Mouse (Mus musculus) intestine, postnatal 0 days (tissue): ENCODE results near the gene Prrt1. TPM values are rescaled to one million over a fixed set of nuclear protein-coding genes. Genes with fewer than 3 reads are reported as not detected.

ENCODE experiments used
- ATAC-seq: fragments of 200-750 bp; cut with Nextera tagmentation; 2 replicates; pipeline ENCODE4 v1.8.0; 2017; ENCODE audit warnings: mild to moderate bottlenecking, moderate TSS enrichment, moderate library complexity
- H3K27ac ChIP-seq: fragments of 300-500 bp; sonication (generic); 2 replicates; pipeline ENCODE4 v1.5.1; 2014; ENCODE audit warnings: mild to moderate bottlenecking, low read depth, low read length, moderate library complexity
- H3K27me3 ChIP-seq: fragments of 300-500 bp; sonication (generic); replicated peaks from 2 replicates; pipeline ENCODE4 v1.6.1; 2014; ENCODE audit warnings: low read length, mixed read lengths; ENCODE audit not compliant: control insufficient read depth, insufficient read depth
- H3K36me3 ChIP-seq: fragments of 300-500 bp; sonication (generic); 2 replicates; pipeline ENCODE4 v1.6.1; 2014; ENCODE audit warnings: mild to moderate bottlenecking, moderate library complexity; ENCODE audit not compliant: control insufficient read depth, insufficient read depth
- H3K4me1 ChIP-seq: fragments of 300-500 bp; sonication (generic); replicated peaks from 2 replicates; pipeline ENCODE4 v1.6.1; 2014; ENCODE audit warnings: antibody characterized with exemption, low read length, mixed read lengths; ENCODE audit not compliant: control insufficient read depth, insufficient read depth
- H3K4me2 ChIP-seq: fragments of 300-500 bp; sonication (generic); replicated peaks from 2 replicates; pipeline ENCODE4 v1.6.1; 2014; ENCODE audit warnings: low read depth, mild to moderate bottlenecking, moderate library complexity
- H3K4me3 ChIP-seq: fragments of 300-500 bp; sonication (generic); 2 replicates; pipeline ENCODE4 v1.5.1; 2014; ENCODE audit warnings: low read depth, low read length
- H3K9ac ChIP-seq: fragments of 300-500 bp; sonication (generic); 2 replicates; pipeline ENCODE4 v1.6.1; 2014; ENCODE audit warnings: mild to moderate bottlenecking, low read depth, low read length
- H3K9me3 ChIP-seq: fragments of 300-500 bp; sonication (generic); 2 replicates; pipeline ENCODE4 v1.6.1; 2016; ENCODE audit warnings: mixed run types; ENCODE audit not compliant: control insufficient read depth
- CTCF ChIP-seq: sonication (generic); IDR thresholded peaks from 2 replicates; pipeline ENCODE4 v1.5.1; 2016; ENCODE audit warnings: low read depth, mild to moderate bottlenecking, control low read depth, antibody characterized with exemption, moderate library complexity
- WGBS: fragments of 180-500 bp; shearing (Covaris S2); extraction: QIAGEN DNeasy Blood & Tissue Kit; methylation state at CpG from one replicate; pipeline ENCODE4 v1.1.7; 2014; 5-methylcytosine and 5-hydroxymethylcytosine counted together
- polyA plus RNA-seq: library from polyadenylated mRNA; unstranded; fragments of >200 nt; fragmentation: Nextera tagmentation; extraction: Ambion mirVana; gene quantifications from 2 replicates; pipeline ENCODE4 v1.2.1, GENCODE M21; 2015

Gene Prrt1
- 0.27 and 0.47 TPM in 2 replicates for polyA plus RNA-seq

DNA sequence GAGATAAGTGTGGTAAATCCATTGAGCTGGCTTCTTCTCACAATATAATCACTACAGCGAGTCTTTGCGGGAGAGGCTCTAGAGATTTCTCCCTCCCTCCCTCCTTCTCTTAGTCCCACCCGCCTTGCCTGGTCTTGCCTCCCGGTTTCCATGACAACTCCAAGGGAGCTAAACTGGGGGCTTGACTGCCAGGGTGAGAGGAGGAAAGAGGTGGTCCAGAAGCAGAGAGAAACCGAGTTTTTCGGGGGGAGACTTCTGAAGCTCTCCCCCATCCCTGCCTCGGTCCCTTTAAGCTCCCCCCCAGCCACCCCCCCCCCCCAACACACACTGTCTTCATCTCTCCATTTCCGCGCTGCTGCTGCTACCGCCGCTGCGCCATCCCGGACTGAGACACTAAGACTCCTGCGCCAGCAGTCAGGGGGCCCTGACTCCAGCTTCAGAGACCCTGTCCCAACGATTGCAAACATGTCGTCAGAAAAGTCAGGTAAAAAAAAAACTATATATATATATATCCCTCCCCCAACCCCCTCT, at the start of gene Prrt1:
Gene Prrt1 (plus strand): TSS at position 313 of the 531 bp plus-strand sequence.
- Histone ChIP-seq H3K4me3 (peak within 1 kb of the TSS; percentile 66), H3K4me1 (peaks cover 9% of the 10 kb centered on the region), H3K27ac (peak within 1 kb of the TSS; percentile 87; the same call in 1 of the 2 replicates), H3K4me2 (peak within 1 kb of the TSS; percentile 95), H3K9ac (peak within 1 kb of the TSS; percentile 65; the same call in 1 of the 2 replicates), H3K36me3 (no peaks in the 10 kb centered on the region), H3K27me3 (peaks cover 16% of the 10 kb centered on the region), H3K9me3 (no peaks in the 10 kb centered on the region)
- TF ChIP-seq CTCF, result no peak
- 28% methylated on average over 16 of the region's 16 CpGs for WGBS
- no peak for ATAC-seq

DNA sequence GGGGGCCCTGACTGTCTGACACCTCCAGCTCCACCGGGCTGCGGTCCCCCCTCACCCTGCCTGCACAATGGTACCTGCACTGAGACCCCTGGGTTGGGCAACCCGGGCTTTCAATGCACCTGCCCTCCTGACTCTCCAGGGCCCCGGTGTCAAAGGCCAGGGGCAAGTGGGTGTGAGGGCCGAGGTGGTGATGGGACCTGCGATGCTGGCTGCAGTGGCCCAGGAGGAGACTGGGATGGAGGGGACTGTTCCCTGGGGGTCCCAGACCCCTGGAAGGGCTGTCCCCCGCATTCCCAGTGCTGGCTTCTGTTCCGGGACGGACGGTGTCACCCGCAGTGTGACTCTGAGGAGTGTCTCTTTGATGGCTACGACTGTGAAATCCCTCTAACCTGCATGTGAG, 46.8 kb upstream of the Prrt1 start:
- no peak for TF ChIP-seq CTCF
- no peak overlapping the region for H3K9ac ChIP-seq
- ATAC-seq, result no peak
- H3K4me2 ChIP-seq, result no peak overlapping the region
- H3K27me3 ChIP-seq, result no peaks in the 10 kb centered on the region
- 84% methylated on average over 12 of the region's 12 CpGs for WGBS
- no peaks in the 10 kb centered on the region for H3K36me3 ChIP-seq
- H3K4me3 ChIP-seq, result no peak overlapping the region
- no peak overlapping the region for H3K27ac ChIP-seq
- no peaks in the 10 kb centered on the region for H3K4me1 ChIP-seq
- no peaks in the 10 kb centered on the region for H3K9me3 ChIP-seq

DNA sequence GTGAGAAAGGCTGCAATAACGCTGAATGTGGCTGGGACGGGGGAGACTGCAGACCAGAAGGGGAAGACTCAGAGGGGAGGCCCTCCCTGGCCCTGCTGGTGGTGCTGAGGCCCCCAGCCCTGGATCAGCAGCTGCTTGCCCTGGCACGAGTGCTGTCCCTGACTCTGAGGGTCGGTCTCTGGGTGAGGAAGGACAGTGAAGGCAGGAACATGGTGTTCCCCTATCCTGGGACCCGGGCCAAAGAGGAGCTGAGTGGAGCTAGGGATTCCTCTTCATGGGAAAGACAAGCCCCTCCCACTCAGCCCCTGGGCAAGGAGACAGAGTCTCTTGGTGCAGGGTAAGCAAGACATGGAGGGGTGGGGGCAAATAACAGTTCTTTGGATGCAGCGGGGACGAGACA, 45.9 kb upstream of the Prrt1 start:
- Histone ChIP-seq H3K27me3 (no peaks in the 10 kb centered on the region), H3K9ac (no peak overlapping the region), H3K4me3 (no peak overlapping the region), H3K27ac (no peak overlapping the region), H3K36me3 (no peaks in the 10 kb centered on the region), H3K4me2 (no peak overlapping the region), H3K4me1 (peaks cover 6% of the 10 kb centered on the region; the same call in 1 of the 2 replicates), H3K9me3 (no peaks in the 10 kb centered on the region)
- 59% methylated on average over 7 of the region's 7 CpGs for WGBS
- no peak for ATAC-seq
- TF ChIP-seq CTCF, result no peak

DNA sequence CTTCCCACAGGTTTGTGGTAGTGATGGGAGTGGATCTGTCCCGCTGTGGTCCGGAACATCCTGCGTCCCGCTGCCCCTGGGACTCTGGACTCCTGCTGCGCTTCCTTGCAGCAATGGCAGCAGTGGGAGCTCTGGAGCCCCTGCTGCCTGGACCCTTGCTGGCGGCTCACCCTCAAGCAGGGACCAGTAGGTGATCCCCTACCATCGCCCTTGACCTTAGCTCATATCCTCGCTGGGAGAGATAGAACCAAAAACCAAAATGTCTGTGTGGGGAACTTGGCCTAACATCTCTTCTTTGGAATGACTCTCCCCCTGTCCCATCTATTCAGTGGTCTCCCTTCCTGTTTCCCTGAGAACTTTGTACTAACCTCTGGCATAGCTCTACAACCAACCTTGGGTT, 45.5 kb upstream of the Prrt1 start:
- Histone ChIP-seq H3K27ac (no peak overlapping the region), H3K27me3 (no peaks in the 10 kb centered on the region), H3K4me1 (peaks cover 6% of the 10 kb centered on the region; the same call in 1 of the 2 replicates), H3K36me3 (no peaks in the 10 kb centered on the region), H3K9ac (no peak overlapping the region), H3K9me3 (no peaks in the 10 kb centered on the region), H3K4me2 (no peak overlapping the region), H3K4me3 (no peak overlapping the region)
- ATAC-seq, result no peak
- no peak for TF ChIP-seq CTCF
- 93% methylated on average over 8 of the region's 8 CpGs for WGBS

DNA sequence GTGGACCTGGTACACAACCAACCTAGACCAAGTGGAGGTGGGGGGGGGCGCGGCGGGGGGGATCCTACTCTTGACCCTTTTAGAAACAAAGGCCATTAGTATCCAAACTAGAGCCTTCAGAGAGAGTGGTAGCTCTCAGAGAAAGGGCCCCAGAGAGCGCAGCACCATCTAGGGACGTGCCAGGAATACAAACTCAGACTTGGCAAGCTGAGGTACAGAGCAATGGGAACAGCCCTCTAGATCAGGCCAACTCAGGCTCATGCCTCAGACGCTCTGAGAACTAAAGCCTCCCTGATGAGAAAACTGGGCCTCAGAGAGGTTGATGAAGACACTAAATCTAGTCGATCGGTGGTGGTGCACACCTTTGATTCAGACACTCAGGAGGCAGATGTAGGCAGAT, 44.2 kb upstream of the Prrt1 start:
- no peak overlapping the region for H3K4me2 ChIP-seq
- H3K4me3 ChIP-seq, result no peak overlapping the region
- TF ChIP-seq CTCF, result no peak

DNA sequence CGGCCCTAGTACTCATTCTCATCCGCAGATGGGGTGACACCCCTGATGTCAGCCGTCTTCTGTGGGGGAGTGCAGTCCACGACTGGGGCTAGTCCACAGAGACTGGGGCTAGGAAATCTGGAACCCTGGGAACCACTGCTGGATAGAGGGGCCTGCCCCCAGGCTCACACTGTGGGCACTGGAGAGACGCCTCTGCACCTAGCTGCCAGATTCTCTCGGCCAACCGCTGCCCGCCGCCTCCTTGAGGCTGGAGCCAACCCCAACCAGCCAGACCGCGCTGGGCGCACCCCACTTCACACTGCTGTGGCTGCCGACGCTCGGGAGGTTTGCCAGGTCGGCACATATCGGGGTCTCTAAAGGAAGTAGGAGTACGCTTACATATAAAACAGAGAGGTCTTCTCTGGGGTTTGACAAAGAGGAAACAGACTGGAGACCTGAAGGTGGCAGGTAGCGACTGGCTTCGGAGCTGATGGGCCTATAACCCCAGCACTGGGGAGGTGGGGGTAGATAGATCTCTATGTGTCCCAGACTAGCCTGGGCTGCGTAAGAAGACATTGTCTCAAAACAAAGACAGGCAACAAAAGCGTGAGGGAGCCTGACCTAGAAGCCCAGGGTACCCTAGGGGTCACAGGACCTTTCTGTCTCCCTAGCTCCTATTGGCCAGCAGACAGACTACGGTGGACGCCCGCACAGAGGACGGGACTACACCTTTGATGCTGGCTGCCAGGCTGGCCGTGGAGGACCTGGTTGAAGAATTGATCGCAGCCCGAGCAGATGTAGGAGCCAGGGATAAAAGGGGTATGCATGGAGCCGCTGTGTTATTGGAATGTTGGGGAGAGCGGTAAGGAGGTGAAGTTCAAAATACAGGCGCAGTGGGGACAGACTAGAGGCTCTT, 43.2 kb upstream of the Prrt1 start:
- H3K4me3 ChIP-seq, result peak overlapping the region; percentile 58
- no peak overlapping the region for H3K27ac ChIP-seq
- no peak for ATAC-seq
- no peaks in the 10 kb centered on the region for H3K36me3 ChIP-seq
- H3K9me3 ChIP-seq, result no peaks in the 10 kb centered on the region
- H3K4me2 ChIP-seq, result peak overlapping the region; percentile 99
- H3K27me3 ChIP-seq, result no peaks in the 10 kb centered on the region
- WGBS, result 44% methylated on average over 32 of the region's 32 CpGs
- TF ChIP-seq CTCF, result no peak
- no peak overlapping the region for H3K9ac ChIP-seq
- peaks cover 8% of the 10 kb centered on the region; the same call in 1 of the 2 replicates for H3K4me1 ChIP-seq

More for the DNA sequence above, 44.2 kb upstream of the Prrt1 start:
- Histone ChIP-seq H3K9me3 (no peaks in the 10 kb centered on the region), H3K4me1 (peaks cover 6% of the 10 kb centered on the region; the same call in 1 of the 2 replicates), H3K27ac (no peak overlapping the region), H3K9ac (no peak overlapping the region), H3K36me3 (no peaks in the 10 kb centered on the region), H3K27me3 (no peaks in the 10 kb centered on the region)
- WGBS, result 92% methylated on average over 8 of the region's 8 CpGs
- ATAC-seq, result no peak
